Mouse (Mus musculus) gonadal fat pad, adult 2 months (tissue): ENCODE results near the gene Vim. TPM values are rescaled to one million over a fixed set of nuclear protein-coding genes. Genes with fewer than 3 reads are reported as not detected.
"Not testable (repeated sequence)": the region's sequence is repeated elsewhere in the genome, so short reads cannot be mapped to it uniquely, and the experiment has no call there.

Experiments used
- DNase-seq: peaks from one replicate; pipeline ENCODE4 v3.0.0-alpha.2; 2012; ENCODE audit warnings: low read depth
- polyA plus RNA-seq: library from polyadenylated mRNA; depleted of rRNA; stranded (reverse); fragments of >200 nt; gene quantifications from 2 replicates; pipeline ENCODE4 v1.2.3, GENCODE M21; 2012

Vim gene
- polyA plus RNA-seq, 1 experiment = 2,305 TPM

GRCm38 (mm10) chr2:13570122-13570521 is 3.6 kb upstream of the Vim start:
- no peak for DNase-seq

- DNase-seq = no peak
These were observed 1.6 kb upstream of the Vim start for GRCm38 (mm10) chr2:13572101-13572553.

- DNase-seq = no peak
These were observed 900 bp upstream of the Vim start for GRCm38 (mm10) chr2:13572647-13573407.

GRCm38 (mm10) chr2:13574066-13574800 is 506 bp downstream of the Vim start:
- no peak for DNase-seq

- no peak for DNase-seq
These were observed 1.0 kb downstream of the Vim start for GRCm38 (mm10) chr2:13574801-13575150.

- DNase-seq = no peak
These were observed 1.6 kb downstream of the Vim start for GRCm38 (mm10) chr2:13575287-13575801.

- DNase-seq = no peak
These were observed 2.2 kb downstream of the Vim start for GRCm38 (mm10) chr2:13575926-13576325.

GRCm38 (mm10) chr2:13577399-13577798 is 3.7 kb downstream of the Vim start:
- DNase-seq = no peak

GRCm38 (mm10) chr2:13578473-13579152 is 4.9 kb downstream of the Vim start:
- no peak for DNase-seq

GRCm38 (mm10) chr2:13579315-13579714 is 5.6 kb downstream of the Vim start:
- DNase-seq = no peak

GRCm38 (mm10) chr2:13579991-13580390 is 6.3 kb downstream of the Vim start:
- DNase-seq = no peak

GRCm38 (mm10) chr2:13582184-13582583 is 8.5 kb downstream of the Vim start:
- DNase-seq = no peak

- not testable (repeated sequence) for DNase-seq
These were observed 10.0 kb downstream of the Vim start for GRCm38 (mm10) chr2:13583746-13584145.

GRCm38 (mm10) chr2:13593328-13593727 is 19.6 kb downstream of the Vim start:
- no peak for DNase-seq

- DNase-seq = no peak
These were observed 23.4 kb downstream of the Vim start for GRCm38 (mm10) chr2:13596965-13597656.

GRCm38 (mm10) chr2:13598166-13598565 is 24.4 kb downstream of the Vim start:
- DNase-seq = no peak

GRCm38 (mm10) chr2:13603093-13603492 is 29.4 kb downstream of the Vim start:
- no peak for DNase-seq

GRCm38 (mm10) chr2:13603636-13604035 is 29.9 kb downstream of the Vim start:
- DNase-seq = not testable (repeated sequence)

GRCm38 (mm10) chr2:13630136-13630832 is 56.6 kb downstream of the Vim start:
- DNase-seq = no peak
